Mouse (Mus musculus): ENCODE results near the gene Hs3st2. TPM values are rescaled to one million over a fixed set of nuclear protein-coding genes. Genes with fewer than 3 reads are reported as not detected.

Gene Hs3st2
- polyA plus RNA-seq, 1 experiment from 2014 or later, result 0.09 TPM

DNA sequence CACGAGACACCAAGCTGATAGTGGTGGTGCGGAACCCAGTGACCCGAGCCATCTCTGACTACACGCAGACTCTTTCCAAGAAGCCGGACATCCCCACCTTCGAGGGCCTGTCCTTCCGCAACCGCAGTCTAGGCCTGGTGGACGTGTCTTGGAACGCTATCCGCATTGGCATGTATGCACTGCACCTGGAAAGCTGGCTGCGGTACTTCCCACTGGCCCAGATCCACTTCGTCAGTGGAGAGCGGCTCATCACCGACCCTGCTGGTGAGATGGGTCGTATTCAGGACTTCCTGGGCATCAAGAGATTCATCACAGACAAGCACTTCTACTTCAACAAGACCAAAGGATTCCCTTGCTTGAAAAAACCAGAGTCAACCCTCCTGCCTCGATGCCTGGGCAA, 108.9 kb downstream of the Hs3st2 start:
- no peak overlapping the region for H3K9ac ChIP-seq (ENCODE audit: low read depth, low read length)
- no peak overlapping the region for H3K4me2 ChIP-seq
- H3K9me3 ChIP-seq (replicated peaks; ENCODE audit: control insufficient read depth, low read length), result no peaks in the 10 kb centered on the region
- no peak for ATAC-seq (replicated peaks; ENCODE audit: insufficient number of reproducible peaks, low FRiP score, low TSS enrichment)
- H3K4me1 ChIP-seq (ENCODE audit: control insufficient read depth, insufficient read depth, low read length), result no peaks in the 10 kb centered on the region
- 80% methylated on average over 17 of the region's 17 CpGs for WGBS (ENCODE audit: insufficient replicate concordance)
- H3K4me3 ChIP-seq (ENCODE audit: low read depth, low read length), result no peak overlapping the region
- H3K36me3 ChIP-seq (ENCODE audit: control insufficient read depth, insufficient read depth, low read length), result no peaks in the 10 kb centered on the region
- no peaks in the 10 kb centered on the region for H3K27me3 ChIP-seq (ENCODE audit: control insufficient read depth, insufficient read depth, low read length)
- no peak overlapping the region for H3K27ac ChIP-seq (ENCODE audit: low read depth, low read length)

DNA sequence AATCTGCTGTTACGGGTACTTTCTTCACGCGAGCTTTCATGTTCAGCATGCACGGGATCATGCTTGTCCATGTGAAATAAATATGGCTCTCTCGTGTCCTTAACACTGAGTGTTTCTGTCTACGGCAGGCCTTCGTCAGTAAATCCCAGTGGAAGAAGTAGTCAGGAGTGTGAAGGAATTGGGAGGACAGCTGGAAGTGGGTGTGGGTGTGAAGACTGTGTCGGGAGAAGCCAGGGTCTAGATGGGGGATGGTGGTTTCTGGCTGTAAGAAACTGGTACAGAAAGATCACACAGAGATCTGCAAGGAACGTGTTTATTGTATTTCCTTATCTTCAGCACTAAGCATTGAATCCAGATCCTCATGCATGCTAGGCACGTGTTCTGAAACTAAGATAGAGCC, 110.0 kb downstream of the Hs3st2 start:
- Histone ChIP-seq H3K27ac (ENCODE audit: low read depth, low read length) (no peak overlapping the region), H3K4me3 (ENCODE audit: low read depth, low read length) (no peak overlapping the region), H3K27me3 (ENCODE audit: control insufficient read depth, insufficient read depth, low read length) (no peaks in the 10 kb centered on the region), H3K9me3 (replicated peaks; ENCODE audit: control insufficient read depth, low read length) (no peaks in the 10 kb centered on the region), H3K9ac (ENCODE audit: low read depth, low read length) (no peak overlapping the region), H3K36me3 (ENCODE audit: control insufficient read depth, insufficient read depth, low read length) (no peaks in the 10 kb centered on the region), H3K4me2 (no peak overlapping the region), H3K4me1 (ENCODE audit: control insufficient read depth, insufficient read depth, low read length) (no peaks in the 10 kb centered on the region)
- WGBS (ENCODE audit: insufficient replicate concordance), result 55% methylated on average over 10 of the region's 10 CpGs
- ATAC-seq (replicated peaks; ENCODE audit: insufficient number of reproducible peaks, low FRiP score, low TSS enrichment), result no peak

DNA sequence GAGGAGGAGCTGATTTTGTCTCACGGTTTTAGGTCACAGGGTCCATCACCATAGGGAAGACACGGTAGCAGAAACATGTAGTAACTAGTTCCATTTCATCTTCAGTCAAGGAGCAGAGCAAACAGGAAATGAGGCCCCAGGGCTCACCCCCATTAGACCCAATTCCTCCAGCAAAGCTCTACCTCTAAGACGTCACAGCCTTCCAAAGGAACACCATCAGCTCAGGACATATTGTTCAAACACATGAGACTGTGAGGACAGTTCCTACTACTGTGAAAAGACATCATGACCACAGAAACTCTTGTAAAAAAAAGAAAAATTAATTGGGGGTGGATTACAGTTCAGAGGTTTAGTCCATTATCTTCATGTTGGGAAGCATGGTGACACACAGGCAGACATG, 125.1 kb downstream of the Hs3st2 start:
- Histone ChIP-seq H3K4me3 (ENCODE audit: low read depth, low read length) (no peak overlapping the region), H3K4me2 (no peak overlapping the region), H3K27ac (ENCODE audit: low read depth, low read length) (no peak overlapping the region), H3K9me3 (replicated peaks; ENCODE audit: control insufficient read depth, low read length) (no peaks in the 10 kb centered on the region), H3K36me3 (ENCODE audit: control insufficient read depth, insufficient read depth, low read length) (no peaks in the 10 kb centered on the region), H3K4me1 (ENCODE audit: control insufficient read depth, insufficient read depth, low read length) (no peaks in the 10 kb centered on the region), H3K27me3 (ENCODE audit: control insufficient read depth, insufficient read depth, low read length) (no peaks in the 10 kb centered on the region), H3K9ac (ENCODE audit: low read depth, low read length) (no peak overlapping the region)
- no peak for ATAC-seq (replicated peaks; ENCODE audit: insufficient number of reproducible peaks, low FRiP score, low TSS enrichment)
- WGBS (ENCODE audit: insufficient replicate concordance), result 60% methylated on average over 3 of the region's 3 CpGs

DNA sequence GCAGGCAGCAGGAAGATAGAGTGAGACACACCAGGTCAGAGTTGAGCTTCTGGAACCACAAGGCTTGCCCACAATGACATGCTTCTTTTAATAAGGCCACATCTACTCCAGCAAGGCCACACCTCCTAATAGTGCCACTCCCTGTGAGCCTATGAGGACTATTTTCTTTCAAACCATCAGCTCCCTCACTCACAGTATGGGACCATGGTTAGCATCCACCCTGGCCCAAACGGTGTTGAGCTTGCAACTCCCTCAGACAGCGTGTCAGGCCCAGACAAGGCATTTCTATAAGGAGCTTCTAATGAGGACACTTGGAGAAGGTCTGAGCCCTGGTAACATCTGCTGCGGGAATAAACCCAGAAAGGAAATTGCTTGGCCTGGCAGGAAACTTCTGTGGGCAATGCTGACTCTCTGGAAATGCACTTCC, 125.5 kb downstream of the Hs3st2 start:
- Histone ChIP-seq H3K27me3 (ENCODE audit: control insufficient read depth, insufficient read depth, low read length) (no peaks in the 10 kb centered on the region), H3K4me3 (ENCODE audit: low read depth, low read length) (no peak overlapping the region), H3K4me1 (ENCODE audit: control insufficient read depth, insufficient read depth, low read length) (no peaks in the 10 kb centered on the region), H3K9ac (ENCODE audit: low read depth, low read length) (no peak overlapping the region), H3K36me3 (ENCODE audit: control insufficient read depth, insufficient read depth, low read length) (no peaks in the 10 kb centered on the region), H3K9me3 (replicated peaks; ENCODE audit: control insufficient read depth, low read length) (no peaks in the 10 kb centered on the region), H3K27ac (ENCODE audit: low read depth, low read length) (no peak overlapping the region), H3K4me2 (no peak overlapping the region)
- 67% methylated on average over 3 of the region's 3 CpGs for WGBS (ENCODE audit: insufficient replicate concordance)
- no peak for ATAC-seq (replicated peaks; ENCODE audit: insufficient number of reproducible peaks, low FRiP score, low TSS enrichment)

DNA sequence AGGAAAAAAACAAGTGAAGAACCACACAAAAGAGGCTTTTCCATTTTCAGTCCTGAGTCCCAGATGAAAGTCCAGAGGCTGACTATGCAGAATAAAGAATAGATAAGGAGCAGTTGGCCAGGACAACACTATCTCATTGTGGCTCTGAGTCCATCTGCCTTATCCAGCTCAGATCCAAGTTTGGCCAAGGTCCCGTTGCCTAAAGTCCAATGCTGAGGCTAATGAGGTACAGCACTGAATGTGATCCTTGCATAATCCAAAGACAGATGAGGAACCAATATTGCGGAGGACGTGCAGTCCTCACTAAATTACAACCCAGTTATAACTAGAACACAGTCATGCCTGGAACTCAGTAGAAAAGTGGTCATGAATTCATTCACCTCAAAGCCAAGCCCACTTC, 130.5 kb downstream of the Hs3st2 start:
- 79% methylated on average over 3 of the region's 3 CpGs for WGBS (ENCODE audit: insufficient replicate concordance)
- Histone ChIP-seq H3K4me2 (no peak overlapping the region), H3K9me3 (replicated peaks; ENCODE audit: control insufficient read depth, low read length) (no peaks in the 10 kb centered on the region), H3K9ac (ENCODE audit: low read depth, low read length) (no peak overlapping the region), H3K36me3 (ENCODE audit: control insufficient read depth, insufficient read depth, low read length) (no peaks in the 10 kb centered on the region), H3K4me1 (ENCODE audit: control insufficient read depth, insufficient read depth, low read length) (no peaks in the 10 kb centered on the region), H3K27ac (ENCODE audit: low read depth, low read length) (no peak overlapping the region), H3K4me3 (ENCODE audit: low read depth, low read length) (no peak overlapping the region), H3K27me3 (ENCODE audit: control insufficient read depth, insufficient read depth, low read length) (no peaks in the 10 kb centered on the region)
- ATAC-seq (replicated peaks; ENCODE audit: insufficient number of reproducible peaks, low FRiP score, low TSS enrichment), result no peak

DNA sequence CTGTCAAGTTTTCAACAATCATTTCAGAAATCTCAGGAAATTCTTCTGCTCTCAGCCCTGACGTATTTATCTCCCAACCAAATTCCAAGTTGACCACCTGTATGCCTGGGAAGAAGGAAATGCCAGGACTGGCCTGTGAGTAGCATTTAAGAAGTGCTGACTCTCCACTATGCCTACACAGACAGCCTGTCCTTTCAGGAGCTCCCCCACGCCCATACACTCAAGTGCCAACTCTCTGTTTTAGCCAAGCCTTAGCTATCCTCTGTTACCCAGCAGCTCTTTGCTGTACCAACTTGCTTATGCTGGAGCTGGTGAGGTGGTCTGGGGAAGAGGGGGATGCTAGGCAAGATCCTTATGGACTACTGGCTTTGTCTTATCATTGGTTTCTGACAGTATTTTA, 137.4 kb downstream of the Hs3st2 start:
- H3K4me3 ChIP-seq (ENCODE audit: low read depth, low read length), result no peak overlapping the region
- H3K27me3 ChIP-seq (ENCODE audit: control insufficient read depth, insufficient read depth, low read length), result no peaks in the 10 kb centered on the region
- no peaks in the 10 kb centered on the region for H3K4me1 ChIP-seq (ENCODE audit: control insufficient read depth, insufficient read depth, low read length)
- H3K9me3 ChIP-seq (replicated peaks; ENCODE audit: control insufficient read depth, low read length), result no peaks in the 10 kb centered on the region
- no peak overlapping the region for H3K4me2 ChIP-seq
- no peak for ATAC-seq (replicated peaks; ENCODE audit: insufficient number of reproducible peaks, low FRiP score, low TSS enrichment)
- no peaks in the 10 kb centered on the region for H3K36me3 ChIP-seq (ENCODE audit: control insufficient read depth, insufficient read depth, low read length)
- H3K9ac ChIP-seq (ENCODE audit: low read depth, low read length), result no peak overlapping the region
- no peak overlapping the region for H3K27ac ChIP-seq (ENCODE audit: low read depth, low read length)
- 64% methylated on average over 2 of the region's 2 CpGs for WGBS (ENCODE audit: insufficient replicate concordance)

DNA sequence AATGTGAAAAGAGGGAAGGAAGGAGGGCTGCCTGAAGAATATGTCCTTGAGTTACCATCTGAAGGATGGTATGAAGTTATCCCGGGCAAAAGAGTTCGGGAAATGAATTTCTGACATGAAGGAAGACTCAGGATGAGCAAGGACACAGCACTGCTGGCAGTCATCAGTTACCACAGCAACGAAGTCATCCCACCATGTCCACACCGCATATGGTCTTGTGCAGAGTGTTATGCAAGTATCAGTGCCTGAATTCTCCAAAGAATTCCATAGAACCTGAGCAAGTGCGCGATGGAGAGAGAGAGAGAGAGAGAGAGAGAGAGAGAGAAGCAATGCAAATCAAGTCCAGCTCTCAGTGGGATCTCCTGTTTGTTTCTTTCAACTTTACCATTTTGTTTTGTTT, 142.0 kb downstream of the Hs3st2 start:
- Histone ChIP-seq H3K36me3 (ENCODE audit: control insufficient read depth, insufficient read depth, low read length) (no peaks in the 10 kb centered on the region), H3K9me3 (replicated peaks; ENCODE audit: control insufficient read depth, low read length) (no peaks in the 10 kb centered on the region), H3K4me3 (ENCODE audit: low read depth, low read length) (no peak overlapping the region), H3K9ac (ENCODE audit: low read depth, low read length) (no peak overlapping the region), H3K4me1 (ENCODE audit: control insufficient read depth, insufficient read depth, low read length) (no peaks in the 10 kb centered on the region), H3K27me3 (ENCODE audit: control insufficient read depth, insufficient read depth, low read length) (no peaks in the 10 kb centered on the region), H3K4me2 (no peak overlapping the region), H3K27ac (ENCODE audit: low read depth, low read length) (no peak overlapping the region)
- ATAC-seq (replicated peaks; ENCODE audit: insufficient number of reproducible peaks, low FRiP score, low TSS enrichment), result no peak
- WGBS (ENCODE audit: insufficient replicate concordance), result 82% methylated on average over 6 of the region's 6 CpGs

DNA sequence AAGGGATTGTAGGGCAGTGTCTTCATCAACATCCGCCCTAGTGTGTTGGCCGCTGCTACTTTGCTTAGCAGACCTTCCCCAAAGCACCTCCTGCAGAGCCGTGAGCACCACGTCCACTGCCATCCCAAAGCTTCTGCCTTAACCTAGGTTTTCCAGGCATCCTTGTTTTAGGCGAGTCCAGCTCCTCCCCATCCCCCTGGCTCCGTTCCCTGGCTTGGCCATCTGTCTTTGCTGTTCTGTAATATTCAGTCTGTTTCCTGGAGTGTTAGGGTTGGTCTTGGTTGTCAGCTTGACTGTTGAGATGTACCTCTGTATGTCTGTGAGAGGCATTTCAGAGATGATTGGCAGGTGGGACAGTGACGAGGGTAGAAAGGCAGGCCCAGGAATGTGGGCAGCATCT, 142.7 kb downstream of the Hs3st2 start:
- Histone ChIP-seq H3K4me3 (ENCODE audit: low read depth, low read length) (no peak overlapping the region), H3K27me3 (ENCODE audit: control insufficient read depth, insufficient read depth, low read length) (no peaks in the 10 kb centered on the region)
- WGBS (ENCODE audit: insufficient replicate concordance), result 80% methylated on average over 7 of the region's 7 CpGs

DNA sequence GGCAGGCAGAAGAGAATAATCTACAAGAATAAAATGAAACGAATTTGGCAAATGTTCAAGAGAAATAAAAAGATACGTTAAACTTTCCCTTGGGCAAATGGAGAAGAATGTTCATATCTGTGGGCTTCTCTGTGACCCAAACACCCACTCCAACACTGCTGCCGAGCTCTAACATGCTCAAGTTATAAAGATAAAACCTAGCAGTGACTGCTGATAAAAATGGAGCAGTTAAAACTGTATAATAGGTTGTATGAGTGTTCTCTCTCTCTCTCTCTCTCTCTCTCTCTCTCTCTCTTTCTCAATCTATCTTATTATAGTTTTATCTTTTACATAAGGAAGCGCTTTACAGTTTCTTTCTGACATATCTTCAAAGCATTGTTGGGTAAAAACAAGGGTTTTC, 144.3 kb downstream of the Hs3st2 start:
- H3K4me3 ChIP-seq (ENCODE audit: low read depth, low read length), result no peak overlapping the region
- 54% methylated on average over 4 of the region's 4 CpGs for WGBS (ENCODE audit: insufficient replicate concordance)
- H3K4me2 ChIP-seq, result no peak overlapping the region
- no peak overlapping the region for H3K27ac ChIP-seq (ENCODE audit: low read depth, low read length)
- ATAC-seq (replicated peaks; ENCODE audit: insufficient number of reproducible peaks, low FRiP score, low TSS enrichment), result no peak
- H3K4me1 ChIP-seq (ENCODE audit: control insufficient read depth, insufficient read depth, low read length), result no peaks in the 10 kb centered on the region
- no peaks in the 10 kb centered on the region for H3K36me3 ChIP-seq (ENCODE audit: control insufficient read depth, insufficient read depth, low read length)
- no peaks in the 10 kb centered on the region for H3K27me3 ChIP-seq (ENCODE audit: control insufficient read depth, insufficient read depth, low read length)
- no peak overlapping the region for H3K9ac ChIP-seq (ENCODE audit: low read depth, low read length)
- no peaks in the 10 kb centered on the region for H3K9me3 ChIP-seq (replicated peaks; ENCODE audit: control insufficient read depth, low read length)

More for the DNA sequence above, 142.7 kb downstream of the Hs3st2 start:
- no peak overlapping the region for H3K9ac ChIP-seq (ENCODE audit: low read depth, low read length)
- H3K4me1 ChIP-seq (ENCODE audit: control insufficient read depth, insufficient read depth, low read length), result no peaks in the 10 kb centered on the region
- no peak for ATAC-seq (replicated peaks; ENCODE audit: insufficient number of reproducible peaks, low FRiP score, low TSS enrichment)
- no peak overlapping the region for H3K27ac ChIP-seq (ENCODE audit: low read depth, low read length)
- H3K36me3 ChIP-seq (ENCODE audit: control insufficient read depth, insufficient read depth, low read length), result no peaks in the 10 kb centered on the region
- H3K9me3 ChIP-seq (replicated peaks; ENCODE audit: control insufficient read depth, low read length), result no peaks in the 10 kb centered on the region
- H3K4me2 ChIP-seq, result no peak overlapping the region
